Comparison of ENCODE assay signal across 14 mouse cellular contexts in the genomic region with DNA sequence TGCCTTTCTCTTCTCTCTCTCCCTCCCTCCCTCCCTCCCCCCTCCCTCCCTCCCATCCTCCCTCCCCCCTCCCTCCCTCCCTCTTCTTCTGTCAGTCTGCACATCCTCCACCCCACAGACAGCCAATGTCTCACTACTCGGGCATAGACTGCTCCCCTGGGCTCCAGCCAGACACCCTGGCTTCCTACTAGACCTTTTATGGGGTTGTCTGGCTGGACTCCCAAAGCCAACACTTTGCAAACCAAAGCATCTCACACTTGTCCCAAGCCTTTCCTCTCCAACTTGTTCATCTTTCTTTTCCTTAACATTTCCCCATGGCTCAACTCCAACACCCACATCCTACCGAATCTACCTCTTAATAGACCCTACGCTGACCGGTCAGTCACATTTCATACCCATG.
"Had no signal": no experiment of that assay in that cellular context is flagged by ENCODE, and none has a peak within 500 bp of the region (broad histone marks: within the 10 kb centered on the region; RNA-seq: fewer than 3 reads in every experiment).

No protein-coding gene starts in this region.

- H3K9me3 ChIP-seq: limb, embryonic 15.5 days; liver, embryonic 12.5 days; midbrain, embryonic 12.5 days; neural tube, embryonic 13.5 days; stomach, embryonic 15.5 days had no signal

- H3K27me3 ChIP-seq: limb, embryonic 15.5 days; midbrain, embryonic 12.5 days; neural tube, embryonic 13.5 days; stomach, embryonic 15.5 days had no signal

- ATAC-seq: hindbrain, embryonic 16.5 days; inflammation-experienced regulatory T-cells, adult 6 months; intestine, postnatal 0 days; liver, embryonic 12.5 days had no signal

- H3K4me3 ChIP-seq: limb, embryonic 15.5 days; liver, embryonic 12.5 days; midbrain, embryonic 12.5 days; neural tube, embryonic 13.5 days; stomach, embryonic 15.5 days had no signal

- H3K9ac ChIP-seq: limb, embryonic 15.5 days; liver, embryonic 12.5 days; lung, embryonic 14.5 days; midbrain, embryonic 12.5 days; neural tube, embryonic 13.5 days; stomach, embryonic 15.5 days had no signal

- DNase-seq: lung, embryonic 14.5 days; retina, postnatal 1 day; right cerebral cortex, postnatal 4 days; spleen, adult 18-20 months; thymus, adult 2 months; thymus, postnatal 25 days had no signal

- H3K4me1 ChIP-seq: liver, embryonic 12.5 days; midbrain, embryonic 12.5 days; neural tube, embryonic 13.5 days; stomach, embryonic 15.5 days had no signal

- H3K4me2 ChIP-seq: limb, embryonic 15.5 days; liver, embryonic 12.5 days; lung, embryonic 14.5 days; midbrain, embryonic 12.5 days; neural tube, embryonic 13.5 days; stomach, embryonic 15.5 days had no signal

- H3K36me3 ChIP-seq: limb, embryonic 15.5 days; liver, embryonic 12.5 days; midbrain, embryonic 12.5 days; neural tube, embryonic 13.5 days; stomach, embryonic 15.5 days had no signal

- H3K27ac ChIP-seq: limb, embryonic 15.5 days; liver, embryonic 12.5 days; midbrain, embryonic 12.5 days; neural tube, embryonic 13.5 days; stomach, embryonic 15.5 days had no signal
